Mouse (Mus musculus): ENCODE data around the gene Rasl11b. TPM values are rescaled to one million over a fixed set of nuclear protein-coding genes. Genes with fewer than 3 reads are reported as not detected.

The Rasl11b gene
- polyA plus RNA-seq, 1 experiment from 2014 or later: 58.0 TPM

- Histone ChIP-seq H3K4me1 (peaks cover 67% of the 10 kb centered on the region), H3K4me3 (no peak overlapping the region), H3K27me3 (replicated peaks; ENCODE audit: low read depth, poor library complexity, severe bottlenecking) (no peaks in the 10 kb centered on the region), H3K36me3 (replicated peaks) (no peaks in the 10 kb centered on the region), H3K9me3 (no peaks in the 10 kb centered on the region), H3K27ac (replicated peaks) (peak overlapping the region; percentile 55; the same call in 1 of the 2 replicates)
- WGBS: 88% methylated on average over 3 of the region's 3 CpGs
- DNase-seq (ENCODE audit: low spot score): no peak
Measured at GRCm38 (mm10) chr5:74166642-74167041, 28.4 kb upstream of the Rasl11b start.

GRCm38 (mm10) chr5:74168085-74168484 is 27.0 kb upstream of the Rasl11b start:
- Histone ChIP-seq H3K4me1 (peaks cover 67% of the 10 kb centered on the region), H3K4me3 (no peak overlapping the region), H3K9me3 (no peaks in the 10 kb centered on the region), H3K27me3 (replicated peaks; ENCODE audit: low read depth, poor library complexity, severe bottlenecking) (no peaks in the 10 kb centered on the region), H3K27ac (replicated peaks) (peak overlapping the region; percentile 57), H3K36me3 (replicated peaks) (no peaks in the 10 kb centered on the region)
- 77% methylated on average over 3 of the region's 3 CpGs for WGBS
- no peak for DNase-seq (ENCODE audit: low spot score)

- Histone ChIP-seq H3K4me3 (no peak overlapping the region; the same call in 1 of the 2 replicates), H3K9me3 (no peaks in the 10 kb centered on the region), H3K36me3 (replicated peaks) (no peaks in the 10 kb centered on the region), H3K4me1 (peaks cover 75% of the 10 kb centered on the region), H3K27me3 (replicated peaks; ENCODE audit: low read depth, poor library complexity, severe bottlenecking) (no peaks in the 10 kb centered on the region), H3K27ac (replicated peaks) (peak overlapping the region; percentile 89)
- WGBS: 58% methylated on average over 9 of the region's 9 CpGs
- DNase-seq (ENCODE audit: low spot score): peak; percentile 61
Measured at GRCm38 (mm10) chr5:74171768-74172167, 23.3 kb upstream of the Rasl11b start.

- H3K36me3 ChIP-seq (replicated peaks): no peaks in the 10 kb centered on the region
- peaks cover 78% of the 10 kb centered on the region for H3K4me1 ChIP-seq
- H3K27ac ChIP-seq (replicated peaks): peak overlapping the region; percentile 89
- peak overlapping the region; percentile 16; the same call in 1 of the 2 replicates for H3K4me3 ChIP-seq
- WGBS: 29% methylated on average over 12 of the region's 12 CpGs
- no peaks in the 10 kb centered on the region for H3K27me3 ChIP-seq (replicated peaks; ENCODE audit: low read depth, poor library complexity, severe bottlenecking)
- H3K9me3 ChIP-seq: no peaks in the 10 kb centered on the region
- DNase-seq (ENCODE audit: low spot score): peak; percentile 80
Measured at GRCm38 (mm10) chr5:74172208-74172607, 22.9 kb upstream of the Rasl11b start.

- H3K36me3 ChIP-seq (replicated peaks): no peaks in the 10 kb centered on the region
- H3K9me3 ChIP-seq: no peaks in the 10 kb centered on the region
- DNase-seq (ENCODE audit: low spot score): peak; percentile 58
- peak overlapping the region; percentile 89 for H3K27ac ChIP-seq (replicated peaks)
- peaks cover 74% of the 10 kb centered on the region for H3K4me1 ChIP-seq
- H3K4me3 ChIP-seq: no peak overlapping the region
- no peaks in the 10 kb centered on the region for H3K27me3 ChIP-seq (replicated peaks; ENCODE audit: low read depth, poor library complexity, severe bottlenecking)
- WGBS: 64% methylated on average over 18 of the region's 18 CpGs
Measured at GRCm38 (mm10) chr5:74173162-74173844, 21.8 kb upstream of the Rasl11b start.

- Histone ChIP-seq H3K4me3 (peak overlapping the region; percentile 17; the same call in 1 of the 2 replicates), H3K36me3 (replicated peaks) (no peaks in the 10 kb centered on the region), H3K27me3 (replicated peaks; ENCODE audit: low read depth, poor library complexity, severe bottlenecking) (no peaks in the 10 kb centered on the region), H3K9me3 (no peaks in the 10 kb centered on the region), H3K27ac (replicated peaks) (peak overlapping the region; percentile 89), H3K4me1 (peaks cover 79% of the 10 kb centered on the region)
- DNase-seq (ENCODE audit: low spot score): peak; percentile 81
- 33% methylated on average over 14 of the region's 14 CpGs for WGBS
Measured at GRCm38 (mm10) chr5:74175526-74176270, 19.4 kb upstream of the Rasl11b start.

- WGBS: 42% methylated on average over 10 of the region's 10 CpGs
- DNase-seq (ENCODE audit: low spot score): no peak
- Histone ChIP-seq H3K4me3 (no peak overlapping the region), H3K9me3 (no peaks in the 10 kb centered on the region), H3K4me1 (peaks cover 71% of the 10 kb centered on the region), H3K27ac (replicated peaks) (no peak overlapping the region), H3K36me3 (replicated peaks) (no peaks in the 10 kb centered on the region), H3K27me3 (replicated peaks; ENCODE audit: low read depth, poor library complexity, severe bottlenecking) (peaks cover 7% of the 10 kb centered on the region; the same call in 1 of the 2 replicates)
Measured at GRCm38 (mm10) chr5:74180216-74180615, 14.9 kb upstream of the Rasl11b start.

- H3K9me3 ChIP-seq: no peaks in the 10 kb centered on the region
- DNase-seq (ENCODE audit: low spot score): no peak
- peaks cover 48% of the 10 kb centered on the region for H3K4me1 ChIP-seq
- 78% methylated on average over 10 of the region's 10 CpGs for WGBS
- H3K4me3 ChIP-seq: no peak overlapping the region
- H3K27ac ChIP-seq (replicated peaks): 0 out of 2 replicates have a peak overlapping the region, but pooled peaks have one; percentile 40
- H3K36me3 ChIP-seq (replicated peaks): no peaks in the 10 kb centered on the region
- peaks cover 11% of the 10 kb centered on the region; the same call in 1 of the 2 replicates for H3K27me3 ChIP-seq (replicated peaks; ENCODE audit: low read depth, poor library complexity, severe bottlenecking)
Measured at GRCm38 (mm10) chr5:74183118-74183517, 12.0 kb upstream of the Rasl11b start.

- DNase-seq (ENCODE audit: low spot score): no peak
- H3K4me3 ChIP-seq: no peak overlapping the region
- H3K27ac ChIP-seq (replicated peaks): peak overlapping the region; percentile 41; the same call in 1 of the 2 replicates
- H3K27me3 ChIP-seq (replicated peaks; ENCODE audit: low read depth, poor library complexity, severe bottlenecking): peaks cover 16% of the 10 kb centered on the region; the same call in 1 of the 2 replicates
- H3K36me3 ChIP-seq (replicated peaks): no peaks in the 10 kb centered on the region
- 81% methylated on average over 9 of the region's 9 CpGs for WGBS
- H3K4me1 ChIP-seq: peaks cover 49% of the 10 kb centered on the region
- H3K9me3 ChIP-seq: no peaks in the 10 kb centered on the region
Measured at GRCm38 (mm10) chr5:74184607-74185006, 10.5 kb upstream of the Rasl11b start.

GRCm38 (mm10) chr5:74188076-74188475 is 7.0 kb upstream of the Rasl11b start:
- Histone ChIP-seq H3K36me3 (replicated peaks) (no peaks in the 10 kb centered on the region), H3K27me3 (replicated peaks; ENCODE audit: low read depth, poor library complexity, severe bottlenecking) (peaks cover 32% of the 10 kb centered on the region), H3K4me3 (no peak overlapping the region), H3K27ac (replicated peaks) (no peak overlapping the region), H3K9me3 (no peaks in the 10 kb centered on the region), H3K4me1 (peaks cover 58% of the 10 kb centered on the region)
- no peak for DNase-seq (ENCODE audit: low spot score)
- WGBS: 92% methylated on average over 12 of the region's 12 CpGs

GRCm38 (mm10) chr5:74188886-74189285 is 6.2 kb upstream of the Rasl11b start:
- H3K4me1 ChIP-seq: peaks cover 59% of the 10 kb centered on the region
- H3K27me3 ChIP-seq (replicated peaks; ENCODE audit: low read depth, poor library complexity, severe bottlenecking): peaks cover 33% of the 10 kb centered on the region
- DNase-seq (ENCODE audit: low spot score): no peak
- 83% methylated on average over 8 of the region's 8 CpGs for WGBS
- 0 out of 2 replicates have a peak overlapping the region, but pooled peaks have one; percentile 7 for H3K27ac ChIP-seq (replicated peaks)
- H3K4me3 ChIP-seq: no peak overlapping the region
- no peaks in the 10 kb centered on the region for H3K36me3 ChIP-seq (replicated peaks)
- no peaks in the 10 kb centered on the region for H3K9me3 ChIP-seq

- Histone ChIP-seq H3K27me3 (replicated peaks; ENCODE audit: low read depth, poor library complexity, severe bottlenecking) (peaks cover 33% of the 10 kb centered on the region), H3K27ac (replicated peaks) (peak overlapping the region; percentile 40; the same call in 1 of the 2 replicates)
- 44% methylated on average over 9 of the region's 9 CpGs for WGBS
Measured at GRCm38 (mm10) chr5:74189484-74190160, 5.5 kb upstream of the Rasl11b start.

More at GRCm38 (mm10) chr5:74189484-74190160, 5.5 kb upstream of the Rasl11b start:
- Histone ChIP-seq H3K36me3 (replicated peaks) (no peaks in the 10 kb centered on the region), H3K9me3 (no peaks in the 10 kb centered on the region), H3K4me1 (peaks cover 59% of the 10 kb centered on the region), H3K4me3 (no peak overlapping the region)
- DNase-seq (ENCODE audit: low spot score): no peak
